Mouse (Mus musculus) hindlimb bud, embryonic 11.5 days (tissue): ENCODE data around the gene Auts2.

ENCODE experiments used
- DNase-seq: peaks from one replicate; pipeline ENCODE4 v3.0.0-alpha.2; 2012; ENCODE audit warnings: low read depth, low spot score; ENCODE audit errors: extremely low spot score

Gene Auts2

GRCm38 (mm10) chr5:131710735-131711473, 832.2 kb downstream of the Auts2 start:
- no peak for DNase-seq

GRCm38 (mm10) chr5:131707471-131707870, 835.7 kb downstream of the Auts2 start:
- DNase-seq: no peak

- DNase-seq: no peak
Measured at GRCm38 (mm10) chr5:131703729-131704128, 839.4 kb downstream of the Auts2 start.

GRCm38 (mm10) chr5:131702840-131703392, 840.2 kb downstream of the Auts2 start:
- no peak for DNase-seq

- no peak for DNase-seq
Measured at GRCm38 (mm10) chr5:131698900-131699299, 844.2 kb downstream of the Auts2 start.

GRCm38 (mm10) chr5:131690781-131691180, 852.4 kb downstream of the Auts2 start:
- DNase-seq: no peak

GRCm38 (mm10) chr5:131686956-131687618, 856.1 kb downstream of the Auts2 start:
- DNase-seq: no peak

- DNase-seq: no peak
Measured at GRCm38 (mm10) chr5:131680127-131680845, 862.9 kb downstream of the Auts2 start.

- DNase-seq: no peak
Measured at GRCm38 (mm10) chr5:131679523-131679922, 863.6 kb downstream of the Auts2 start.

- no peak for DNase-seq
Measured at GRCm38 (mm10) chr5:131677518-131677917, 865.6 kb downstream of the Auts2 start.

GRCm38 (mm10) chr5:131673696-131674095, 869.4 kb downstream of the Auts2 start:
- no peak for DNase-seq

- DNase-seq: no peak
Measured at GRCm38 (mm10) chr5:131665068-131665467, 878.1 kb downstream of the Auts2 start.

GRCm38 (mm10) chr5:131664657-131665056, 878.5 kb downstream of the Auts2 start:
- DNase-seq: no peak

GRCm38 (mm10) chr5:131662657-131663056, 880.5 kb downstream of the Auts2 start:
- DNase-seq: no peak

GRCm38 (mm10) chr5:131658822-131659515, 884.2 kb downstream of the Auts2 start:
- DNase-seq: no peak

- DNase-seq: no peak
Measured at GRCm38 (mm10) chr5:131654206-131654605, 888.9 kb downstream of the Auts2 start.

- no peak for DNase-seq
Measured at GRCm38 (mm10) chr5:131650381-131650891, 892.7 kb downstream of the Auts2 start.

- DNase-seq: no peak
Measured at GRCm38 (mm10) chr5:131647683-131648119, 895.4 kb downstream of the Auts2 start.

- no peak for DNase-seq
Measured at GRCm38 (mm10) chr5:131647104-131647682, 896.0 kb downstream of the Auts2 start.

GRCm38 (mm10) chr5:131646192-131646775, 896.9 kb downstream of the Auts2 start:
- no peak for DNase-seq
